Mouse (Mus musculus): ENCODE data around the gene Rab14. TPM values are rescaled to one million over a fixed set of nuclear protein-coding genes. Genes with fewer than 3 reads are reported as not detected.
A peak's percentile ranks its signal among the peaks of the same experiment; 100 is the strongest.

Rab14 gene
- polyA plus RNA-seq, 1 experiment from 2014 or later, result 364 TPM

DNA sequence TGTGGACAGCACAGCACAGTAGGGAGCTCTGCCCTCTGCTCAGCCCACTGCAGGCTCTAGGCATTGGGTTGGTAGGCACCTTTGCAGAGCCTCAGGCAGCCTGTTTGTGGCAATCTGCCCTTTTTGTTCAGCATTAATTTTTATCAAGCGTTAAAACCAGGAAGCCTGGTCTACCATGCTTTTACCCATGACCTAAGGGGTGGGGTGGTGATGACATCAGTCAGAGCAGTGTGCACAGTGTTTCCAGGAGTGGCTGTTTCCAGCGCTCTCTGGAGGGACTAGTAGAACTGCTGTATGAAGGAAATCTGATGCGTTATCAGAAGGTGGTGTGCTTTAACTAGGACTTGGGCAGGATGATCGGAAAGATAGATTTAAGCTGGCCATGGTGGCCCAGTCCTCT lies 28.7 kb downstream of the Rab14 start:
- 83% methylated on average over 4 of the region's 4 CpGs for WGBS
- Histone ChIP-seq H3K27ac (ENCODE audit: low read depth, low read length) (no peak overlapping the region; the same call in 1 of the 2 replicates), H3K4me2 (replicated peaks; ENCODE audit: low read depth) (no peak overlapping the region), H3K9me3 (ENCODE audit: control insufficient read depth) (no peaks in the 10 kb centered on the region), H3K4me1 (replicated peaks; ENCODE audit: control insufficient read depth, insufficient read depth, low read length) (no peaks in the 10 kb centered on the region), H3K36me3 (ENCODE audit: control insufficient read depth, insufficient read depth) (peaks cover 91% of the 10 kb centered on the region), H3K27me3 (replicated peaks; ENCODE audit: control insufficient read depth, insufficient read depth, low read length) (no peaks in the 10 kb centered on the region), H3K9ac (ENCODE audit: low read depth, low read length) (no peak overlapping the region), H3K4me3 (ENCODE audit: low read depth, low read length) (no peak overlapping the region)
- peak; percentile 15; the same call in 1 of the 2 replicates for ATAC-seq
- no peak for TF ChIP-seq CTCF (IDR thresholded peaks at IDR 0.05; ENCODE audit: low read depth)

DNA sequence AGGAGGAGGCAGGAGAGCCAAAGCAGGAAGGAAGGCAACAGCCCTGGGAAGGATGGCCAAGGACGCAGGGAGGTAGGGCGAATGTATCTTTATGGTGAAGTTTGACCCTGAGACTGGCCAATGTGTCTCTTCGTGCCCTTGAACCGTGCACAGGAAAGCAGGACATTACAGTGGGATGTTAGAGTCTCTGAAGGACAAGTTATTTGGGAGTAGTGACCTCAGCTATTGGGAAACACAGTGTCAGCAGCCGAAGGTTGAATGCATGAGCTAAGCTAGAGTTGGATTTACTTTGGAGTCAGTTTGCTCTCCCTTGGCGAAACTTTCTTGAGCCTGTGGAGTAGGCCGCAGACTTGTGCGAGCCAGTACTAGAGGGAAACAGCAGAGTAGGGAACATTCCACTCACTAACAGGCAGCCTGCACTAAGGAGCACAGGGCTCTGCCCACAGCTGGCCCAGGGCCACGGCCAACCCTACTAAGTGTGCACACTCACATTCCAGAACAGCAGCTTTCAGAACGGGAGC lies 29.5 kb downstream of the Rab14 start:
- Histone ChIP-seq H3K27me3 (replicated peaks; ENCODE audit: control insufficient read depth, insufficient read depth, low read length) (no peaks in the 10 kb centered on the region), H3K4me2 (replicated peaks; ENCODE audit: low read depth) (no peak overlapping the region), H3K4me1 (replicated peaks; ENCODE audit: control insufficient read depth, insufficient read depth, low read length) (no peaks in the 10 kb centered on the region), H3K36me3 (ENCODE audit: control insufficient read depth, insufficient read depth) (peaks cover 89% of the 10 kb centered on the region), H3K9me3 (ENCODE audit: control insufficient read depth) (no peaks in the 10 kb centered on the region), H3K9ac (ENCODE audit: low read depth, low read length) (no peak overlapping the region), H3K4me3 (ENCODE audit: low read depth, low read length) (no peak overlapping the region), H3K27ac (ENCODE audit: low read depth, low read length) (no peak overlapping the region)
- TF ChIP-seq CTCF (IDR thresholded peaks at IDR 0.05; ENCODE audit: low read depth), result no peak
- 0 out of 2 replicates have a peak, but pooled peaks have one; percentile 29 for ATAC-seq
- 82% methylated on average over 10 of the region's 10 CpGs for WGBS

DNA sequence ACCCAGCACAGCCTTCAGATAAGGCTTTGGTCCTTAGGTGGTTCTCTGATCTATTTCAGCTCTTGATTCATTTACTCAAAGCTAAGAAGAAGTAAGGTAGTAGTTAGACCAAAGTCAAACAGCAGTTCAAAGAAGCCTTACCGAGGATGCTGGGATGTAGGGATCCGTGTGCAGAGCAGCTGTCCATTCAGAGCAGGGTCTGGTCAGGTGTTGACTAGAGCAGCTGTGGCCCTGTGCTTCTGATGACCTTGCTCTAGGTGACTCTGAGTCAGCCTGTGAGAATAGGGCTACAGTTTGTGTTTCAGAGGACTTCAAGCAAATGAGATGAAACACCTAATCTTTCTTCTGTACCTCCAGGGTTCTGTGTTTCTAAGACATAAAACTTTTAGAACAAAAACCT lies 31.5 kb downstream of the Rab14 start:
- Histone ChIP-seq H3K9me3 (ENCODE audit: control insufficient read depth) (no peaks in the 10 kb centered on the region), H3K27me3 (replicated peaks; ENCODE audit: control insufficient read depth, insufficient read depth, low read length) (no peaks in the 10 kb centered on the region), H3K36me3 (ENCODE audit: control insufficient read depth, insufficient read depth) (peaks cover 84% of the 10 kb centered on the region), H3K9ac (ENCODE audit: low read depth, low read length) (no peak overlapping the region), H3K4me1 (replicated peaks; ENCODE audit: control insufficient read depth, insufficient read depth, low read length) (no peaks in the 10 kb centered on the region), H3K4me3 (ENCODE audit: low read depth, low read length) (no peak overlapping the region), H3K4me2 (replicated peaks; ENCODE audit: low read depth) (no peak overlapping the region), H3K27ac (ENCODE audit: low read depth, low read length) (no peak overlapping the region)
- TF ChIP-seq CTCF (IDR thresholded peaks at IDR 0.05; ENCODE audit: low read depth), result no peak
- WGBS, result 86% methylated on average over 2 of the region's 2 CpGs
- ATAC-seq, result no peak

DNA sequence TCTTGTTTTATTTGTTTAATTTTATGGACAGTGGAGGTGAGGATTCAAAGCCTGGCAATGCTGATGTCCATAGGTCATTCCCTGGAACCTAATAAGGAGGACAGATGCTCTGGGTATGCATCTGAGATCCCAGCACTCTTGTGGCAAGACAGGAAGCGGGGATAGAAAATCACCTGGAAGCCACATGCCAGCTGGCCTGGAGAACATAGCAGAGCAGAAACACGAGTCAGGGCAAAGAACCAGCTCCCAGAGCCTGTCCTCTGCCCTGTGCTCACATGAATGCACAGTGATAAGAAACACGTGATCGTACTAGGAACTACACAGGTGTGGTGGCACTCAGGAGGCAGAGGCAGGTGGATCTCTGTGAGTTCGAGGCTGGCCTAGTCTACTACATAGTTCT lies 34.1 kb downstream of the Rab14 start:
- TF ChIP-seq CTCF (IDR thresholded peaks at IDR 0.05; ENCODE audit: low read depth), result no peak
- H3K4me2 ChIP-seq (replicated peaks; ENCODE audit: low read depth), result no peak overlapping the region
- ATAC-seq, result no peak; the same call in 1 of the 2 replicates
- no peaks in the 10 kb centered on the region for H3K4me1 ChIP-seq (replicated peaks; ENCODE audit: control insufficient read depth, insufficient read depth, low read length)
- H3K9me3 ChIP-seq (ENCODE audit: control insufficient read depth), result no peaks in the 10 kb centered on the region
- no peak overlapping the region for H3K9ac ChIP-seq (ENCODE audit: low read depth, low read length)
- H3K36me3 ChIP-seq (ENCODE audit: control insufficient read depth, insufficient read depth), result peaks cover 81% of the 10 kb centered on the region
- H3K4me3 ChIP-seq (ENCODE audit: low read depth, low read length), result no peak overlapping the region
- WGBS, result 75% methylated on average over 5 of the region's 5 CpGs
- H3K27ac ChIP-seq (ENCODE audit: low read depth, low read length), result no peak overlapping the region
- no peaks in the 10 kb centered on the region for H3K27me3 ChIP-seq (replicated peaks; ENCODE audit: control insufficient read depth, insufficient read depth, low read length)

DNA sequence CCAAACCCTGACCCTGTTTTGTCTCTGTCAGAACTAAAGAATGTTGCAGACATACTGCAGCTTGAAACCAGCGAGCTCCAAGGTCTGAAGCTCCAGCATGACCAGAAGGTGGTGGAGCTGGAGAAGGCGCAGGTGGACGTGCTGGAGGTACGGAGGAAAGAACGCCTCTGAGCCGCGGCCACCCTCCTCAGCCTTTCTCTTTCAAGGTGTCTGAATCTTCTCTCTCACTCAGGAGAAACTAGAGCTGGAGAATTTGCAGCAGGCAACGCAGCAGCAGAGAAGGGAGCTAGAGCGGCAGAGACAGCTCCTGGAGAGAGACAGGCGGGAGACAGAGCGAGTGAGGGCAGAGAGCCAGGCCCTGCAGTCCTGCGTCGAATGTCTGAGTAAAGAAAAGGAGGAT lies 35.5 kb downstream of the Rab14 start:
- no peak for ATAC-seq
- Histone ChIP-seq H3K4me1 (replicated peaks; ENCODE audit: control insufficient read depth, insufficient read depth, low read length) (no peaks in the 10 kb centered on the region), H3K9me3 (ENCODE audit: control insufficient read depth) (no peaks in the 10 kb centered on the region), H3K4me2 (replicated peaks; ENCODE audit: low read depth) (no peak overlapping the region), H3K9ac (ENCODE audit: low read depth, low read length) (no peak overlapping the region), H3K36me3 (ENCODE audit: control insufficient read depth, insufficient read depth) (peaks cover 73% of the 10 kb centered on the region), H3K27ac (ENCODE audit: low read depth, low read length) (no peak overlapping the region), H3K27me3 (replicated peaks; ENCODE audit: control insufficient read depth, insufficient read depth, low read length) (no peaks in the 10 kb centered on the region), H3K4me3 (ENCODE audit: low read depth, low read length) (no peak overlapping the region)
- WGBS, result 92% methylated on average over 13 of the region's 13 CpGs
- TF ChIP-seq CTCF (IDR thresholded peaks at IDR 0.05; ENCODE audit: low read depth), result no peak

DNA sequence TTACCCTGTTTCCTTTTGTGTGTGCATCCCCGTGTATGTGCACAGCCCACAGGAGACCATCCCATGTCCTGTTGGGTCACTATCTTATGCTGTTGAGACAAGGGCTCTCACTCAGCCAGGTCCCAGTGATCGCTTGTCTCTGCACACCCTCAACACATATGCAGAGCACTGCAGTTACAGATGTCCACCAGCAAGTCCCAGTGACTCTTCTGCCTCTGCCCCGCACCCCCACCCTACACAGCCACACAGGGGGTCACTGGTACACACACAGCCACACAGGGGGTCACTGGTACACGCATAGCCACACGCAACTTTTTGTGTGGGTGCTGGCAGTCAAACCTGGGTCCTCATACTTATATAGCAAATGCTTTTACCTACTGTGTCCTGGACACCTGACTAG lies 37.5 kb downstream of the Rab14 start:
- Histone ChIP-seq H3K4me2 (replicated peaks; ENCODE audit: low read depth) (no peak overlapping the region), H3K4me3 (ENCODE audit: low read depth, low read length) (no peak overlapping the region), H3K27ac (ENCODE audit: low read depth, low read length) (no peak overlapping the region), H3K9ac (ENCODE audit: low read depth, low read length) (no peak overlapping the region), H3K27me3 (replicated peaks; ENCODE audit: control insufficient read depth, insufficient read depth, low read length) (no peaks in the 10 kb centered on the region), H3K9me3 (ENCODE audit: control insufficient read depth) (no peaks in the 10 kb centered on the region), H3K4me1 (replicated peaks; ENCODE audit: control insufficient read depth, insufficient read depth, low read length) (no peaks in the 10 kb centered on the region), H3K36me3 (ENCODE audit: control insufficient read depth, insufficient read depth) (peaks cover 74% of the 10 kb centered on the region)
- 81% methylated on average over 5 of the region's 5 CpGs for WGBS
- no peak for TF ChIP-seq CTCF (IDR thresholded peaks at IDR 0.05; ENCODE audit: low read depth)
- ATAC-seq, result no peak

Data from intestine, postnatal 0 days (tissue).